Mouse (Mus musculus) megakaryocyte, embryonic 14.5 days (primary cell): ENCODE data around the gene Lrmda.

ENCODE experiments used
- FLI1 ChIP-seq: IDR thresholded peaks from 2 replicates; pipeline ENCODE4 v1.6.1; 2012; ENCODE audit warnings: low read length, inconsistent platforms, mixed read lengths
- GATA1 ChIP-seq: IDR thresholded peaks from 3 replicates; pipeline ENCODE4 v1.6.1; 2012; ENCODE audit warnings: mixed read lengths, low read length, inconsistent platforms, borderline replicate concordance

GRCm38 (mm10) chr14:22020885-22021284 is 1.4 kb downstream of the Lrmda start:
- TF ChIP-seq GATA1, result no peak
- TF ChIP-seq FLI1, result no peak
